Mouse (Mus musculus): ENCODE measurements around the gene Usp30. TPM values are rescaled to one million over a fixed set of nuclear protein-coding genes. Genes with fewer than 3 reads are reported as not detected.

Usp30 gene
- polyA plus RNA-seq, 1 experiment = 71.5 TPM

DNA sequence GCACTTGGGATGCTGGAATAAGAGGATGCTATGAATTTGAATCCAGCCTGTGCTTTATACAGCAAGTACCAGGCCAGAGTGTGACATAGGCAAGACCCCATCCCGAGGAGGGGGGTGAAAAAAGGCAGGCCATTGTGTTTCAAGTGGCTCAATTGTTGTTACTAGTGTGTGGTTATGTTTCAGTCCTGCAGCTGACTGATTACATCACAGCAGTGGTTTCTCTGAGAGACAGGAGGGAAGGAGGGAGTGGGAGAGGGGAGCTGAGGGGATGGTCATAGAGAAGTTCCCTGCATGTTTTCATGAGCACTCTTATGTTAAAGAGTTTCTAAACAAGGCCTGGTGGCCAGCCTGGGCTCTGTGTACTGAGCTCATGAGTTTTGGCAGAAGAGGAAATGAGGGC, 37.5 kb downstream of the Usp30 start:
- Histone ChIP-seq H3K4me3 (ENCODE audit: control insufficient read depth, low read depth, low read length) (no peak overlapping the region), H3K27me3 (ENCODE audit: control insufficient read depth, insufficient read depth, low read length) (no peaks in the 10 kb centered on the region), H3K4me1 (ENCODE audit: control insufficient read depth, insufficient read depth, low read length) (peaks cover 12% of the 10 kb centered on the region), H3K36me3 (ENCODE audit: control insufficient read depth, insufficient read depth, low read length) (no peaks in the 10 kb centered on the region; the same call in none of the 2 replicates), H3K27ac (ENCODE audit: control insufficient read depth, insufficient read depth, low read depth, low read length) (no peak overlapping the region)
- TF ChIP-seq POLR2A (IDR thresholded peaks at IDR 0.05; ENCODE audit: control insufficient read depth, low read depth, low read length) (no peak), CTCF (IDR thresholded peaks at IDR 0.05; ENCODE audit: control insufficient read depth, insufficient read depth, insufficient replicate concordance, low read depth, low read length) (no peak)

GRCm38 (mm10) chr5:114106391-114106935, 41.2 kb downstream of the Usp30 start:
- no peak overlapping the region for H3K27ac ChIP-seq (ENCODE audit: control insufficient read depth, insufficient read depth, low read depth, low read length)
- H3K4me3 ChIP-seq (ENCODE audit: control insufficient read depth, low read depth, low read length) = no peak overlapping the region
- peaks cover 3% of the 10 kb centered on the region for H3K36me3 ChIP-seq (ENCODE audit: control insufficient read depth, insufficient read depth, low read length)
- no peak for TF ChIP-seq CTCF (IDR thresholded peaks at IDR 0.05; ENCODE audit: control insufficient read depth, insufficient read depth, insufficient replicate concordance, low read depth, low read length)
- no peak for TF ChIP-seq POLR2A (IDR thresholded peaks at IDR 0.05; ENCODE audit: control insufficient read depth, low read depth, low read length)
- no peaks in the 10 kb centered on the region for H3K27me3 ChIP-seq (ENCODE audit: control insufficient read depth, insufficient read depth, low read length)
- H3K4me1 ChIP-seq (ENCODE audit: control insufficient read depth, insufficient read depth, low read length) = peaks cover 2% of the 10 kb centered on the region; the same call in 1 of the 2 replicates

GRCm38 (mm10) chr5:114113334-114113733, 48.1 kb downstream of the Usp30 start:
- H3K27ac ChIP-seq (ENCODE audit: control insufficient read depth, insufficient read depth, low read depth, low read length) = no peak overlapping the region
- TF ChIP-seq POLR2A (IDR thresholded peaks at IDR 0.05; ENCODE audit: control insufficient read depth, low read depth, low read length) = no peak
- peak; percentile 45; the same call in 1 of the 2 replicates for TF ChIP-seq CTCF (IDR thresholded peaks at IDR 0.05; ENCODE audit: control insufficient read depth, insufficient read depth, insufficient replicate concordance, low read depth, low read length)
- no peaks in the 10 kb centered on the region for H3K27me3 ChIP-seq (ENCODE audit: control insufficient read depth, insufficient read depth, low read length)
- H3K36me3 ChIP-seq (ENCODE audit: control insufficient read depth, insufficient read depth, low read length) = peaks cover 5% of the 10 kb centered on the region
- H3K4me1 ChIP-seq (ENCODE audit: control insufficient read depth, insufficient read depth, low read length) = no peaks in the 10 kb centered on the region
- H3K4me3 ChIP-seq (ENCODE audit: control insufficient read depth, low read depth, low read length) = no peak overlapping the region

DNA sequence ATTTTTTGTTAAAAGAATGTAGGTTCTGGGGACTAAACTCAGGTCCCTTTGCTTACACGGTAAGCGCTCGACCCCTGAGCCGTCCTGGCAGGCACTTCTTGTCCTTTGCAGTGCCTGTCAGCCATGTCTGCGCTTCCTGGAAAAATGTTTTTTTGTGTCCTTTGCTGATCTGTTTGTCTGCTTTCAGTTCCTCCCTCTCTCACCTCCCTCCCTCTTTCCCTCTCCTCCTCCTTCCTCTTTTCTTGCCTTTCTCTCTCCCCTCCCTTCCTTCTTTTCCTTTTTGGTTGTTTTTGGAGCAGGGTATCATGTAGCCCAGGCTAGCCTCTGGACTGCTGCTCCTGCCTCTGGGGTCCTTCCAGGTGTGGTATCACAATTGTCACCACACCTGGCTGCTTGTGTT, 49.8 kb downstream of the Usp30 start:
- Histone ChIP-seq H3K4me3 (ENCODE audit: control insufficient read depth, low read depth, low read length) (no peak overlapping the region), H3K27me3 (ENCODE audit: control insufficient read depth, insufficient read depth, low read length) (no peaks in the 10 kb centered on the region), H3K4me1 (ENCODE audit: control insufficient read depth, insufficient read depth, low read length) (no peaks in the 10 kb centered on the region), H3K27ac (ENCODE audit: control insufficient read depth, insufficient read depth, low read depth, low read length) (no peak overlapping the region), H3K36me3 (ENCODE audit: control insufficient read depth, insufficient read depth, low read length) (peaks cover 2% of the 10 kb centered on the region)
- no peak for TF ChIP-seq POLR2A (IDR thresholded peaks at IDR 0.05; ENCODE audit: control insufficient read depth, low read depth, low read length)
- TF ChIP-seq CTCF (IDR thresholded peaks at IDR 0.05; ENCODE audit: control insufficient read depth, insufficient read depth, insufficient replicate concordance, low read depth, low read length) = no peak

DNA sequence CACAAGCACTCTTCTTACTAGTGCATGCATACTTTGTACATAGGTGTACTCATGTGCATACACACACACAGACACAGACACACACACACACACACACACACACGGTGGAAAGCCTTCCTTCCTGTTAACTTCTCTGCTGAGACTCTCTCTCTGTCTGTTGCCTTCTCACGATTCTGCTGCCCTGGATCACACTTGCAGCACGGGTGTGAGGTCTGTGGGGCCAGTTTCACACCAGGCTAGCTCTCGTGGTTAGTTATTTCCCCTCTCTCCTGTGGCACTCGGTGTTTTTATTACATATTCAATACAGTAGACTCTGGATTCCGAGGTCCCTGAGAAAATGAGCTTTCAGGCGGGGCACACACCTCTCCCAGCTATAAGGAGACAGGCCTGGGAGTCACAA, 51.3 kb downstream of the Usp30 start:
- TF ChIP-seq POLR2A (IDR thresholded peaks at IDR 0.05; ENCODE audit: control insufficient read depth, low read depth, low read length) = no peak
- no peak for TF ChIP-seq CTCF (IDR thresholded peaks at IDR 0.05; ENCODE audit: control insufficient read depth, insufficient read depth, insufficient replicate concordance, low read depth, low read length)
- H3K27ac ChIP-seq (ENCODE audit: control insufficient read depth, insufficient read depth, low read depth, low read length) = no peak overlapping the region
- H3K27me3 ChIP-seq (ENCODE audit: control insufficient read depth, insufficient read depth, low read length) = no peaks in the 10 kb centered on the region
- peaks cover 2% of the 10 kb centered on the region for H3K36me3 ChIP-seq (ENCODE audit: control insufficient read depth, insufficient read depth, low read length)
- H3K4me3 ChIP-seq (ENCODE audit: control insufficient read depth, low read depth, low read length) = no peak overlapping the region
- no peaks in the 10 kb centered on the region for H3K4me1 ChIP-seq (ENCODE audit: control insufficient read depth, insufficient read depth, low read length)

GRCm38 (mm10) chr5:114119806-114120205, 54.5 kb downstream of the Usp30 start:
- H3K27me3 ChIP-seq (ENCODE audit: control insufficient read depth, insufficient read depth, low read length) = no peaks in the 10 kb centered on the region
- H3K27ac ChIP-seq (ENCODE audit: control insufficient read depth, insufficient read depth, low read depth, low read length) = no peak overlapping the region
- no peak for TF ChIP-seq POLR2A (IDR thresholded peaks at IDR 0.05; ENCODE audit: control insufficient read depth, low read depth, low read length)
- no peak for TF ChIP-seq CTCF (IDR thresholded peaks at IDR 0.05; ENCODE audit: control insufficient read depth, insufficient read depth, insufficient replicate concordance, low read depth, low read length)
- H3K4me1 ChIP-seq (ENCODE audit: control insufficient read depth, insufficient read depth, low read length) = no peaks in the 10 kb centered on the region
- H3K4me3 ChIP-seq (ENCODE audit: control insufficient read depth, low read depth, low read length) = no peak overlapping the region
- no peaks in the 10 kb centered on the region; the same call in 1 of the 2 replicates for H3K36me3 ChIP-seq (ENCODE audit: control insufficient read depth, insufficient read depth, low read length)

DNA sequence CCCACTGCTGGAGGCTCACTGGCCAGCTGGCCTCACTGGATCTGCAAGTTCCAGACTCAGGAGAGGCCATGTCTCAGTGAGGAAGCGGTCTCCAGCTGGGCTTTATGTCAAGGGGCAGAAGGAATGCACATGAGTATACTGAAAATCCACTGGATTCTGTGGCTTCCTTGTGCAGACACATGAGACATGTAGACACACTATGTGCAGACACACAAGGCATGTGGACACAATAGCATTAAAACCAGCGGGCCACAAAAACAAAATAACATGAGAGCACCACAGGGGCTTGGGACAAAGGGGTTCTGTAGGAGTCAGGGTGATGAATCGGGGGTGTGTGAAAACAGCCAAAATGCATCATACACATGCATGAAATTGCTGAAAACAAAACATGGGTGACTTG, 60.7 kb downstream of the Usp30 start:
- Histone ChIP-seq H3K36me3 (ENCODE audit: control insufficient read depth, insufficient read depth, low read length) (no peaks in the 10 kb centered on the region; the same call in 1 of the 2 replicates), H3K27ac (ENCODE audit: control insufficient read depth, insufficient read depth, low read depth, low read length) (no peak overlapping the region), H3K4me1 (ENCODE audit: control insufficient read depth, insufficient read depth, low read length) (peaks cover 18% of the 10 kb centered on the region), H3K27me3 (ENCODE audit: control insufficient read depth, insufficient read depth, low read length) (no peaks in the 10 kb centered on the region), H3K4me3 (ENCODE audit: control insufficient read depth, low read depth, low read length) (no peak overlapping the region)
- TF ChIP-seq POLR2A (IDR thresholded peaks at IDR 0.05; ENCODE audit: control insufficient read depth, low read depth, low read length) = no peak

Data from testis, adult 2 months (tissue).